Mouse (Mus musculus): ENCODE data around the gene Ppp1r10.
"Not testable (repeated sequence)": the region's sequence is repeated elsewhere in the genome, so short reads cannot be mapped to it uniquely, and the experiment has no call there.

The Ppp1r10 gene

DNA sequence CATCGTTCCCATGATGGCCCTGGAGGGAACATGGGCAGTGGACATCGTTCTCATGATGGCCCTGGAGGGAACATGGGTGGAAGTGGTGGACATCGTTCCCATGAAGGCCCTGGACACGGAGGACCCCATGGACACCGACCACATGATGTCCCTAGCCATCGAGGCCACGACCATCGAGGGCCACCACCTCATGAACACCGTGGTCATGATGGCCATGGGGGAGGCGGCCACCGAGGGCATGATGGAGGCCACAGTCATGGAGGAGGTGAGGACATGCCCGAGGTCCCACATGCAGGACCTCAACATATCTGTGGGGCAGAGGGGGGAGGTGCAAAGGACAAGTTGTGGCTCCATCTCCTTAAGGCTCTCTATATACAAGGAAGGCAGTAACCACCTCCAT is 14.4 kb downstream of the Ppp1r10 start:
- no peak for DNase-seq (ENCODE audit: low spot score)

DNA sequence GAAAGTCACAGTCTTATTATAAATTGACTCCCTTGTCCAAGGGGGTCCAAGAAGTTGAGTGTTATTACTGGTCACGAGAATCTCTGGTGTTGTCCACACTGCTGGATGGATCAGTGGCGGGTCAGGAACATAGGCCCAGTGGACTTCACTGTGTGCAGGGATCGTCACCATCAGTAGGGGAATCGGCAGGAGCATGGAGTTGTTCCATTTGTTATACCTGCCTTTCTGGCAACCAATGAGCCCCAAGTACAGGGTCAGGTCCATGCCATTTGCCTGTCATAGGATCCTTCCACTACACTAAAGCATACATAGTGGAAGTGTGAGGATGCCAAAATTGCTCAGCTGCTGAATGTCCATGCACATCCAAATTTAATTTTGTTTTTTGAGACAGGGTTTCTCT is 16.4 kb downstream of the Ppp1r10 start:
- DNase-seq (ENCODE audit: low spot score) = no peak

DNA sequence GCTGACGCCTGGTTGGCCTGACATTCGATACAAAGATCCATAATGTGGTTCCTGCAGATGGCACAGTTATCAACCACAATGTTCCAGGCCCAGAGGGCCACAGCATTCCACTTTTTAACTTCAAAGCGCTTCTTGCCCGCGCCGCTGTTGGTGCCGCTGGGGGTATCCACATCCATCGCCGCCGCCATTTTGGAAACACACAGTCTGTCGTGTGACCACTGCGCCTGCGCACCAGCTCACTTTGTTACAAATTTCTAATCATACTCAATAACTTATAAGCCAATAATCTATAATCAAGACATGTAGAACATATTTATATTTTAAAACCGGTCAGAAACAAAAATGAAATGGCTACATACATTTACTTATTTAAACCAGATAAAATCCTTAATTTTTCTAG is 19.5 kb downstream of the Ppp1r10 start:
- DNase-seq (ENCODE audit: low spot score) = not testable (repeated sequence)

- DNase-seq (ENCODE audit: low spot score) = no peak
Observed at GRCm38 (mm10) chr17:35937700-35938348, 21.6 kb downstream of the Ppp1r10 start.

DNA sequence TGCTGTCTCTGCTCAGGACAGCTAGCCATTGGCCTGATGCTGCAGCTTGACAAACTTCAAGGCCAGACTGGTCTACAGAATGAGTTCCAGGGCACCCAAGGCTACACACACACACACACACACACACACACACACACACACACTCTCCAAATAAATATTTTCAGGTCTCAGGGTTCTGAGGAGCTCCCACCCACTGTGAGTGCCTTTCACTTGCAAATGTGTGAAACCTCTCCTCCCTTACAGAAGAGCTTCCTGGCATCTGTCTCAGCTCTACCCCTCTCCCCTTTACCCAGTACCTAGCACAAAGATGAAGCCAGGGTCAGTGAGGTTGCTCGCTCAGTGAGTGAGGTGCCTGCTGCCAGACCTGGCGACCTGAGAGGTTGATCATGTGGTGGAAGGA is 22.9 kb downstream of the Ppp1r10 start:
- no peak for DNase-seq (ENCODE audit: low spot score)

GRCm38 (mm10) chr17:35939941-35940340 is 23.7 kb downstream of the Ppp1r10 start:
- no peak for DNase-seq (ENCODE audit: low spot score)

- not testable (repeated sequence) for DNase-seq (ENCODE audit: low spot score)
Observed at GRCm38 (mm10) chr17:35950946-35951345, 34.7 kb downstream of the Ppp1r10 start.

DNA sequence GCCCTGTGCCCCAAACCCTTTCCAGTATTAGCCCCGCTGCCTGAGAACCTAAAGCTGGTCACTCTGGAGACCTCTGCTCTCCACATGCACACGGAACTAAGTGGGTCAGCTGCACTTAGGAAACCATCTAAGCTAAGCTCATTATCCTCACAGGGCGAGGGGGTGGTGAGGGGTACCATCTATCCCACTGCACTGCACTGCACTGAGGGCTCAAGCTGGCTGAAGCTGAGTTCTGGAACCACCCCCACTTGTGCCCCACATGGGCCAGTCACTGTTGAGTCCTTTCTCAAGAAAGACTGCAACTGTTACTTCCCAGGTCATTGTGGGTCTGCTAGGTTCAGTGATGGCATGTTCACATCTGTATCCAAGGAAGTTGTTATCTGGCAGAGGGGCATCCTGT is 36.3 kb downstream of the Ppp1r10 start:
- DNase-seq (ENCODE audit: low spot score) = not testable (repeated sequence)

DNA sequence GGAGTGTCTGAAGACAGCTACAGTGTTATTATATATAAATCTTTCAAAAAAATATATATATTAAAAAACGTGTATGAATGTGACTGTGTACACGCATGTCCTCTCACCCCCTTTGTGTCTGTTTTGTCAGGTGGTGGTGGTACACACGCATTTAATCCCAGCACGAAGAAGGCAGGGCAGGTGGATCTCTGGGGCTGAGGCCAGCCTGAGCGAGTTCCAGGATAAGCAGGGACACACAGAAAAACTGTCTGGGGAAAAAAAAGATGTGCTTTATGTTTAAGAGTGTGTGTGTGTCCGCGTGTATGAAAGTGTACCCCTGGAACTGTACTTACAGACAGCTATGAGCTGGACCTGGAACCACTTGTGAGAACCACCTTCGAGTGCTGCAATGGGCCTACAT is 38.4 kb downstream of the Ppp1r10 start:
- no peak for DNase-seq (ENCODE audit: low spot score)

GRCm38 (mm10) chr17:35958533-35959223 is 42.4 kb downstream of the Ppp1r10 start:
- no peak for DNase-seq (ENCODE audit: low spot score)

DNA sequence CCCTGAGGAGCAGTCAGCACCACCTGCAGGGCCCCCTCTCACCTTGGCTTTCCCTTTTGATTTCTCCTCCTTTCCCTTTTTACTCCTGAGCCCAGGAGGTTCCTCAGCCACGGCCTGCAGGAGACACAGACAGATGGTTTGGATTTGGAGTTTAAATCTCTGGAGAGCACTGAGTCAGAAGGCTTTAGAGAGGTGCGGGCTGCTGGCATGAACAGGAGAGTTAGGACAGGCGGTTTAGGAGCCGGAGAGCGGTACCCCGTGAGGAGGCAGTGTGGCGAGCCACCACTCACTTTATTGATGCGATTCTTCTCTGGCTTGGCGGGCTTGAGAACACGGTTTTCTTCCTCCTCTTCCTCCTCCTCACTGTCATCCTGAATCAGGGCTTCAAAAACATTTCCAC is 47.0 kb downstream of the Ppp1r10 start:
- DNase-seq (ENCODE audit: low spot score) = no peak

DNA sequence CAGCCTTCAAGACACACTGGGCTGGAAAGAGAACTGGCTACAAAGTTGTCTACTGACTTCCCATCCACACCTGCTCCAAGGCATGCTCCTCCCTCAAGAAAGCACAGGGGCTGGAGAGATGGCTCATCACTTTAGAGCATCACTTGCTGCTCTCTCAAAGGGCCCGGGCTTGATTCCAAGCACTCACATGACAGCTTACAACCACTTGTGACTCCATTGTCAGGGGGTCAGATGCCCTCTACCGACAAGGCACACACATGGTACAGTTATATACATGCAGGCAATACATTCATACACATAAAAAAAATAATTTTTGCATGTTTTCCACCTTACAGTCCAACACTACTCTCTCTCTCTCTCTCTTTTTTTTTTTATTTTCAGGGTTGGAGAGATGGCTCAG is 51.4 kb downstream of the Ppp1r10 start:
- no peak for DNase-seq (ENCODE audit: low spot score)

DNA sequence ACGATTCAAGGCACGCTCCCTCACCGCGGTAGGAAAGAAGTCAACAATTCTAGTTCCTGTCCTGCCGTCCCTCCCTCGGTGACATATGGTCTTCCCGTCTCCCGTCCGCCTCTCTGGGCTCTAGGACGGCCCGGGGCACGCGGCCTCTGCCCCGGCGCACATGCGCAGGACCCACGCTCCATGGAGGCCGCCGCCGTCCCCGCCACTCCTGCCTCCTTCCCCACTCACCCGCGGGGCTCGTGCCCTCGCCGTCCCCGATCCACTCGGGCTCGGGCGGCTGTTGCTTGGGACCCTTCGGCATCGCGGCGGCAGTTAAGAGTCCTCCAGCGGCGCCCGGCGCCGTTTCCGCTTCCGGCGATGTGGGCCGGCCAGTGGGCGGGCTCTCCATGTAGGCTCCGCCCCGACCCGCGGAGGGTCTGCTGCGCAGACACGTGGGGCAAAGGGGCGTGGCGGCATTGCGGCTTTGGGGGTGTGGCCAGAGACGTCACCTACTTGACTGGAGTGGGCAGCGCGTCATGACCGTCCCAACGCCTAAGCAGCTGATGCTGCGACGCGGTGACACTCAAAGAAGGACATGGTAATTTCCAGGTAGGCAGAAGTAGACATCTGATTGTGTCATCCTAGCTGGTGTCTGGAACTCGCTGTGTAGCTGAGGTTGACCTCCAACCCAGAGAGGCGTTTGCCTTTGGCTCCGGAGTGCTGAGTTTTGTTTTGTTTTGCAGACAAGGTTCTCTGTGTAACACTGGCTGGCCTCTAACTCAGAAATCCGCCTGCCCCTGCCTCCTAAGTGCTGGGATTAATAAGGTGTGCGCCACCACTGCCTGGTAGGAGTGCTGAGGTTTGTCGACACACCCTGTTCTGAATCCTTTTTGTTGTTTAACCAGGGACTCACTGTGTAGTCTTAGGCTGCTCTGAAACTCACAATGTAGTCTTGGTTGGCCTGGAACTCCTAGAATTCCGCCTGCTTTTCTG is 53.5 kb downstream of the Ppp1r10 start, which contains the start of gene Abcf1:
Abcf1 (minus strand) TSS at position 344 of the 972 bp plus-strand sequence.
- DNase-seq (ENCODE audit: low spot score) = peak; percentile 99

- no peak for DNase-seq (ENCODE audit: low spot score)
Observed at GRCm38 (mm10) chr17:35972131-35972530, 55.9 kb downstream of the Ppp1r10 start.

DNA sequence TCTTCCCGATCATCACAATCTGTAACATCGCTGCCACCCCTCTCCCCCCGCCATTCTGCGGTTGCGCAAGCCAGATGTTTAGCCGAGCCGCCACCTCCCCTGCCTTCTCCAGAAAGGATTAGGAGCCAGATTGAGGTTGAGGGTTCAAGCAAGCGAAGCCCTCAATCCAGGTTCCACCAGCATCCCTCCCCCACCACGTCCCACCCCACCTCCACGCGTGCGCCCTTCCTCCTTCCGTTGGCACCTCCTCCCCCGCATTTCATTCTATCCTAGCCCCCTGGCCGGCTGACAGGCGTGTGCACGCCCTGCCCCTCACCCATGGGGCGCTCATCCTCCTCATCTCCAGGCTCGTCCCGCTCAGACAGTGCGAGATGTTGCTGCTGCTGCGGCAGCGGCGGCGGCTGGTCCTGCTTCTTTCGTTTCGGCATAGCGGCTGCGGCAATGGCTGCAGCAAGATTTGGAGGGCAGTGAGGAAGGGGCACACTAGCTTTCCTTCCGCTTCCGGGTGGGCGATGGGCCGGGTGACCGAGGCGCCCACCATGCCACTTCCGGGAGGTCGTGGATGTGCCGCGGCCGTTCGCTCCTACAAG is 62.7 kb downstream of the Ppp1r10 start:
- no peak for DNase-seq (ENCODE audit: low spot score)

- peak; percentile 81 for DNase-seq (ENCODE audit: low spot score)
Observed at GRCm38 (mm10) chr17:35979401-35980362, 63.4 kb downstream of the Ppp1r10 start, which contains the start of the genes Gnl1 and Prr3. Gnl1 (plus strand) TSS chr17:35979851. Prr3 (minus strand) TSS chr17:35980236.

- no peak for DNase-seq (ENCODE audit: low spot score)
Observed at GRCm38 (mm10) chr17:35980363-35980754, 64.1 kb downstream of the Ppp1r10 start.

GRCm38 (mm10) chr17:35981776-35982175 is 65.5 kb downstream of the Ppp1r10 start:
- DNase-seq (ENCODE audit: low spot score) = no peak

Measured in spleen, adult 12 weeks (tissue).